Mouse (Mus musculus): Measurements from ENCODE around the gene Bcl2l12. TPM values are rescaled to one million over a fixed set of nuclear protein-coding genes. Genes with fewer than 3 reads are reported as not detected.

Bcl2l12 gene
- total and polyA plus RNA-seq, 2 experiments from 2014 or later = 22.0 to 25.5 TPM

DNA sequence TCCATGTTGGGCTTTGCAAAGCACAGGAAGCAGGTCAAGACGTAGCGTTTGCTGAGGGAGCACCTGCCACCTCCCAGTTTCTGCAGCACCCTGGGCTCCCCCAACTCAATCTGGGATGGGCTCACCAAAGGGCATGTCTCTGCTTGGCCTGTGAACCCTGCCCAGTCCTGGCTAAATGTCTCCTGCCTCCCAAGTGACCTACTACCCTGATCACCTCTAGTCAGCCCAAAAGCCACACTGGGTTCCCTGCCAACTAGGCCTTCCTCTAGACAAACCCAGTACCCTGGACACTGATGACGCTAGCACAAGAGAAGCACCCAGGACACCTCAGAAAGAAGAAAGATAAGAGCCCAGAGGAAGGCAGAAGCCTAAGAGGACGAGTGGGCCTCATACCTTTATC is 14.3 kb upstream of the Bcl2l12 start:
- no peak overlapping the region for H3K9ac ChIP-seq (replicated peaks; ENCODE audit: low read depth, low read length)
- TF ChIP-seq CTCF (IDR thresholded peaks at IDR 0.05; ENCODE audit: low read depth) = no peak
- no peak for TF ChIP-seq EP300 (IDR thresholded peaks at IDR 0.05; ENCODE audit: low read depth)
- 69% methylated on average over 4 of the region's 4 CpGs for WGBS
- ATAC-seq (ENCODE audit: insufficient read depth, low read depth) (no peak), DNase-seq (ENCODE audit: low spot score) (no peak)
- no peaks in the 10 kb centered on the region for H3K9me3 ChIP-seq (replicated peaks; ENCODE audit: control insufficient read depth, low read length)
- H3K4me3 ChIP-seq (ENCODE audit: low read depth, low read length) = no peak overlapping the region
- no peak overlapping the region for H3K27ac ChIP-seq (ENCODE audit: low read depth)
- no peak overlapping the region for H3K4me2 ChIP-seq (ENCODE audit: low read depth, low read length)
- peaks cover 53% of the 10 kb centered on the region for H3K36me3 ChIP-seq (replicated peaks; ENCODE audit: control insufficient read depth, insufficient read depth, low read length)
- no peaks in the 10 kb centered on the region for H3K27me3 ChIP-seq (ENCODE audit: control insufficient read depth, insufficient read depth, low read length)
- peaks cover 9% of the 10 kb centered on the region for H3K4me1 ChIP-seq (ENCODE audit: control insufficient read depth, insufficient read depth)

DNA sequence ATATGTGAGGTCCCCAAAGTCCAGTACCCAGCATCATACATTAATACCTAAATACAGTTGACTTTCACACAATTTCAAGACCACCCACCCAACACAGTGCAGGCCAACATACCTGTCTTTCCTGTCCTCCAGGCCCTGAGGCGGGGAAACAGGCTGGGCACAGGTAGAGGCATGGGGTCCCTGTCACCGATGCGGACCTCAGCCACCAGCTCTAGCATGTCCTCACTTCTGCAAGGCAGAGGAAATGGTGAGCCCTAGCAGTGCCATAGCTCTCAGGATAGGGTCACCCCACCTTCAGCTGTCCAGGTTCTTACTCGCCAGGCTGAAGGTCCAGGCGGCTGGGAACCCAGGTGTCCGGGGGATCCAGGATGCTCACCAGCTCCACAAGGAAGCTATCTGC is 13.5 kb upstream of the Bcl2l12 start:
- H3K4me1 ChIP-seq (ENCODE audit: control insufficient read depth, insufficient read depth) = peaks cover 9% of the 10 kb centered on the region
- 96% methylated on average over 6 of the region's 6 CpGs for WGBS
- no peak for TF ChIP-seq CTCF (IDR thresholded peaks at IDR 0.05; ENCODE audit: low read depth)
- no peak for TF ChIP-seq EP300 (IDR thresholded peaks at IDR 0.05; ENCODE audit: low read depth)
- no peak for ATAC-seq (ENCODE audit: insufficient read depth, low read depth)
- H3K36me3 ChIP-seq (replicated peaks; ENCODE audit: control insufficient read depth, insufficient read depth, low read length) = peaks cover 61% of the 10 kb centered on the region
- H3K27ac ChIP-seq (ENCODE audit: low read depth) = no peak overlapping the region
- no peaks in the 10 kb centered on the region for H3K9me3 ChIP-seq (replicated peaks; ENCODE audit: control insufficient read depth, low read length)
- H3K27me3 ChIP-seq (ENCODE audit: control insufficient read depth, insufficient read depth, low read length) = no peaks in the 10 kb centered on the region
- no peak overlapping the region for H3K4me3 ChIP-seq (ENCODE audit: low read depth, low read length)
- no peak for DNase-seq (ENCODE audit: low spot score)
- no peak overlapping the region for H3K4me2 ChIP-seq (ENCODE audit: low read depth, low read length)
- H3K9ac ChIP-seq (replicated peaks; ENCODE audit: low read depth, low read length) = no peak overlapping the region

DNA sequence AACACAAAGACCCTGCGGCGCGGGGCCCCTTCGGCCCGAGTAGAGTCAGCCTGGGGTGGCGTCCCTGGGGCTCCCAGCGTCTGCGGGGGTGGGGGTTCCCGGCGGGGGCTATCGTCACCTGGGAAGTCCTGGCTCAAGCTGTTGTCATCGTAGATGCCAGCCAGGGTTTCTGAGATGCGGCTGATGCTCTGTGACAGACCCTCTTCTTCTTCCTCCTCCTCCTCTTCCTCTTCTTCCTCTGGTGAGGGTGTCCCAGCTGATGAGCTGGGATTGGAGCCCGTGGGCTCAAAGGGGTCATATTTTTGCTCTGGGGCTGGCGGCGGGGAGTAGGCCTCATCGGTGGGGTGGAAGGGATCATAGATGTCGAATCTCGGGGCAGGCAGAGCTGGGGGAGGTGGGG is 9.9 kb upstream of the Bcl2l12 start:
- Histone ChIP-seq H3K4me2 (ENCODE audit: low read depth, low read length) (no peak overlapping the region), H3K4me1 (ENCODE audit: control insufficient read depth, insufficient read depth) (no peaks in the 10 kb centered on the region), H3K36me3 (replicated peaks; ENCODE audit: control insufficient read depth, insufficient read depth, low read length) (peaks cover 95% of the 10 kb centered on the region), H3K4me3 (ENCODE audit: low read depth, low read length) (no peak overlapping the region), H3K27ac (ENCODE audit: low read depth) (no peak overlapping the region), H3K27me3 (ENCODE audit: control insufficient read depth, insufficient read depth, low read length) (no peaks in the 10 kb centered on the region), H3K9ac (replicated peaks; ENCODE audit: low read depth, low read length) (no peak overlapping the region), H3K9me3 (replicated peaks; ENCODE audit: control insufficient read depth, low read length) (no peaks in the 10 kb centered on the region)
- WGBS = 92% methylated on average over 19 of the region's 19 CpGs
- ATAC-seq (ENCODE audit: insufficient read depth, low read depth) (no peak), DNase-seq (ENCODE audit: low spot score) (no peak)
- TF ChIP-seq CTCF (IDR thresholded peaks at IDR 0.05; ENCODE audit: low read depth) (no peak), EP300 (IDR thresholded peaks at IDR 0.05; ENCODE audit: low read depth) (no peak)

DNA sequence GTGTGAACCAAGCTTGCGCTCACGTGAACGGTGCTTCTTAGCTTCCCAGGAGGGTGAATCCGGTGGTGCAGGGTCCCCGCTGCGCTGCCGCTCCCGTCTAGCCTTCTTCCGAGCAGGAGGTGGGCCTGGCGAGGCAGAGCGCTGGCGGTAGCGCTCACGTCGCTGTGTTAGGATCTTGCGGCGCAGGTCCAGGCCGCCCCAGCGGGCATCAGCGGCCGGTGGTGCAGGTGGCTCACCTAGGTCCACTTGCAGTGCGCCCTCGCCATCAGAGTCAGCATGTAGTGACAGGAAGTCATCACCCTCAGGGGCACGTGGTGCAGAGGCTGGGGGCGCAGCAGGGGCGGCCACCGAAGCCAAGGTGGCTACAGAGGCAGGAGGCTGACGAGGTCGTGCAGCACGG is 9.3 kb upstream of the Bcl2l12 start:
- no peaks in the 10 kb centered on the region for H3K27me3 ChIP-seq (ENCODE audit: control insufficient read depth, insufficient read depth, low read length)
- no peak overlapping the region for H3K27ac ChIP-seq (ENCODE audit: low read depth)
- no peak for TF ChIP-seq EP300 (IDR thresholded peaks at IDR 0.05; ENCODE audit: low read depth)
- TF ChIP-seq CTCF (IDR thresholded peaks at IDR 0.05; ENCODE audit: low read depth) = no peak
- no peak overlapping the region for H3K4me3 ChIP-seq (ENCODE audit: low read depth, low read length)
- WGBS = 93% methylated on average over 30 of the region's 30 CpGs
- no peak overlapping the region for H3K4me2 ChIP-seq (ENCODE audit: low read depth, low read length)
- H3K4me1 ChIP-seq (ENCODE audit: control insufficient read depth, insufficient read depth) = no peaks in the 10 kb centered on the region
- ATAC-seq (ENCODE audit: insufficient read depth, low read depth) (no peak), DNase-seq (ENCODE audit: low spot score) (no peak)
- H3K9ac ChIP-seq (replicated peaks; ENCODE audit: low read depth, low read length) = no peak overlapping the region
- no peaks in the 10 kb centered on the region for H3K9me3 ChIP-seq (replicated peaks; ENCODE audit: control insufficient read depth, low read length)
- peaks cover 95% of the 10 kb centered on the region for H3K36me3 ChIP-seq (replicated peaks; ENCODE audit: control insufficient read depth, insufficient read depth, low read length)

DNA sequence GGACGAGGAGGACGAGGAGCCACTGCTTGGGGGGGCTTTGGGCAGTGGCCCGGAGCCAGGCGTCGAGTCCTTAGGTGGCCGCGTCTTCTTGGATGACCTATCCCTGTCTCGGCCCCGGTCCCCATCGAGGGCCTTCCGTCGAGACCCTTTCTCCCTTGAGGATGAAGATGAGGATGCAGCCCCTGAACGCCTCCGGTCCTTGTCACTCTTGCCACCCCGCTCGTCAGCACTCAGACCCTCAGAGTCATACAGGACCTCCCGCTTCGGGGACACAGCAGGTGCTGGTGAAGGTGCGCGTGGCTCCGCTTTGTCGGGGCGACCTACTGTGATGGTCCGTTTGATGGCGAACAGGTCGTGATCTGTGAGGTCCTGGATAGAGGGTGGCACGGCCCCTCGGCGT is 8.6 kb upstream of the Bcl2l12 start:
- H3K36me3 ChIP-seq (replicated peaks; ENCODE audit: control insufficient read depth, insufficient read depth, low read length) = peaks cover 95% of the 10 kb centered on the region
- no peak overlapping the region for H3K4me2 ChIP-seq (ENCODE audit: low read depth, low read length)
- 91% methylated on average over 29 of the region's 29 CpGs for WGBS
- H3K27ac ChIP-seq (ENCODE audit: low read depth) = no peak overlapping the region
- DNase-seq (ENCODE audit: low spot score) = no peak
- no peaks in the 10 kb centered on the region for H3K4me1 ChIP-seq (ENCODE audit: control insufficient read depth, insufficient read depth)
- H3K9ac ChIP-seq (replicated peaks; ENCODE audit: low read depth, low read length) = no peak overlapping the region
- no peak for ATAC-seq (ENCODE audit: insufficient read depth, low read depth)
- H3K27me3 ChIP-seq (ENCODE audit: control insufficient read depth, insufficient read depth, low read length) = no peaks in the 10 kb centered on the region
- no peak overlapping the region for H3K4me3 ChIP-seq (ENCODE audit: low read depth, low read length)
- TF ChIP-seq EP300 (IDR thresholded peaks at IDR 0.05; ENCODE audit: low read depth) = no peak
- TF ChIP-seq CTCF (IDR thresholded peaks at IDR 0.05; ENCODE audit: low read depth) = no peak
- no peaks in the 10 kb centered on the region for H3K9me3 ChIP-seq (replicated peaks; ENCODE audit: control insufficient read depth, low read length)

DNA sequence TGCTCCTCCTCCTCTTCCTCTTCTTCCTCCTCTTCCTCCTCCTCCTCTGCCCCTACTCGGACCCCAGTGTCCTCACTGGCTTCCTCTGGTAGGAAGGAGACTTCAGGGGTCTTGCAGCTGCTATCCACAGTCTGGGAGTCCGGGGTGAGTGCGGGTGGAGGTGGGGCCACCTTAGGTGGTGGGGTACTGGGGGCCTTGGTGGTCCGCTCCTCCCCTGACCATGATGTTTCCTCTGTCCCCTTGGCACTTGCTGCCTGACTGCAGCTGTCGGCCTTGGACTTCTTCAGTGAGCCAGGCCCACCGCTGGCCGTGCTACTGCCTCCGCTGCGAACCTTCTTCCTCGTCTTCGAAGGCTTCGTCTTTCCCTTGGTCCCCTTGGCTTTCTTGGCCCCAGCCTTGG is 8.0 kb upstream of the Bcl2l12 start:
- H3K9ac ChIP-seq (replicated peaks; ENCODE audit: low read depth, low read length) = no peak overlapping the region
- no peaks in the 10 kb centered on the region for H3K4me1 ChIP-seq (ENCODE audit: control insufficient read depth, insufficient read depth)
- no peak overlapping the region for H3K27ac ChIP-seq (ENCODE audit: low read depth)
- no peaks in the 10 kb centered on the region for H3K27me3 ChIP-seq (ENCODE audit: control insufficient read depth, insufficient read depth, low read length)
- TF ChIP-seq CTCF (IDR thresholded peaks at IDR 0.05; ENCODE audit: low read depth) = no peak
- no peak for TF ChIP-seq EP300 (IDR thresholded peaks at IDR 0.05; ENCODE audit: low read depth)
- WGBS = 91% methylated on average over 12 of the region's 12 CpGs
- H3K4me2 ChIP-seq (ENCODE audit: low read depth, low read length) = no peak overlapping the region
- no peak overlapping the region for H3K4me3 ChIP-seq (ENCODE audit: low read depth, low read length)
- DNase-seq (ENCODE audit: low spot score) = no peak
- peaks cover 95% of the 10 kb centered on the region for H3K36me3 ChIP-seq (replicated peaks; ENCODE audit: control insufficient read depth, insufficient read depth, low read length)
- no peaks in the 10 kb centered on the region for H3K9me3 ChIP-seq (replicated peaks; ENCODE audit: control insufficient read depth, low read length)
- no peak for ATAC-seq (ENCODE audit: insufficient read depth, low read depth)

All from heart, postnatal 0 days (tissue).